Mouse (Mus musculus): ENCODE data around the gene Utp11.
"Not testable (repeated sequence)": the region's sequence is repeated elsewhere in the genome, so short reads cannot be mapped to it uniquely, and the experiment has no call there.

The Utp11 gene

DNA sequence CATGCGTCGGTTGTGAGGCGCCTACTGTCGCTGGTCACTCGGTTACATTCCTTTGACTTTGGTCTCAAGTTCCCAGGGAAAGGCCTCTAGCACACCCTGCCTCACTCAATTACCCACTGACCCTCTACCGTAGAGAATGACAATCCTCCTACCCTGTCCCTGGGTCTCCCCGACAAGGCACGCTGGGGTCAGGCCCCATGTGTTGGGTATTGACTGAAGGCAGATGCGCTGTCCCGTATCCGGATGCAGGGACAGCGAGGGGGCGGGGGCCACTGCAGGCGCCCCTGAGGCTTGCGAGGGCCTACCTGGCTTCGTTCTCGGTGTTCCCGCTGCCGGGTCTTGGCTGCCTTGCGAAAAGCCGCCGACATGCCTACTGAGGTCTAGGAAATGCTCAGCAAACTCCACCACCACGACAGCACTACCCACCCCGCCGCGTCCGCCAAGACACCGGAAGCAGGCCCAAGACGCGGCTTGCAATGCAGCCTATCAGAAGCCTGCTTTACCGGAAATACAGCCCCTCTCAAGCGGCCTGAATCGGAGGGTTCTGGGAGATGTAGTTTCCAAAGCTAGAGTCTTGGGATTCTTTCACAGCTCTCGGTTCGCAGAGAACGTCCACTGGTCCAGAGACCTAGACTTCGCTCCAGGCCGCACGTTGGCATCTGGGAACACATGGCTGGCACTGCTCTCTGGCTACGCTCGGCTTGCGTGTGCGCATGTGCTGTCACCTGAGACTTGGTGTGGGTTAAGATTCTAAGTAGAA, at the start of gene Utp11:
TSS of gene Utp11 (minus strand) at position 466 of the 760 bp plus-strand sequence.
- DNase-seq (ENCODE audit: low read depth, low spot score): peak; percentile 82

DNA sequence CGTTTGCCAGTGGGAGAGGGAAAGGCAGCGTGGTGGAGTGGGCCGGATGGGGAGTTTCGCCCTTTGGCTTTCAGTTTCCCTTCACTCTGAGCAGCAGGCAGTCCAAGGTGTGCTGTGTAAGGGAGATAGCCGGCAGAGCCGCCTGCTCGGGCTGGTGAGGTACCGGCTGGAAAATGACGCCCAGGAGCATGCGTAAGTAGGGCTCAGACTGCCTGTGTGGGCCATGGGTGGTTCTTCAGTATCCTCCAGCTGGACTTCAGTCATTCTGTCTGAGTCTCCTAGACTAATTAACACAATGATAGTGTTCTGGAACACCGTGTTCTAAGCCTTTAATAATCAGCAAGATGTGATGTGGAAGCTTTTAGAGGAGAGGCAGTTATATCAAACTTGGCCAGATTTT, 49.4 kb upstream of the Utp11 start:
- no peak for DNase-seq (ENCODE audit: low read depth, low spot score)

GRCm38 (mm10) chr4:124741376-124742343, 48.3 kb upstream of the Utp11 start, which contains the start of gene Inpp5b:
TSS of gene Inpp5b (plus strand) at chr4:124741850.
- DNase-seq (ENCODE audit: low read depth, low spot score): no peak

GRCm38 (mm10) chr4:124738783-124739182, 45.4 kb upstream of the Utp11 start:
- no peak for DNase-seq (ENCODE audit: low read depth, low spot score)

- DNase-seq (ENCODE audit: low read depth, low spot score): no peak
These were observed 44.6 kb upstream of the Utp11 start for GRCm38 (mm10) chr4:124738013-124738412.

DNA sequence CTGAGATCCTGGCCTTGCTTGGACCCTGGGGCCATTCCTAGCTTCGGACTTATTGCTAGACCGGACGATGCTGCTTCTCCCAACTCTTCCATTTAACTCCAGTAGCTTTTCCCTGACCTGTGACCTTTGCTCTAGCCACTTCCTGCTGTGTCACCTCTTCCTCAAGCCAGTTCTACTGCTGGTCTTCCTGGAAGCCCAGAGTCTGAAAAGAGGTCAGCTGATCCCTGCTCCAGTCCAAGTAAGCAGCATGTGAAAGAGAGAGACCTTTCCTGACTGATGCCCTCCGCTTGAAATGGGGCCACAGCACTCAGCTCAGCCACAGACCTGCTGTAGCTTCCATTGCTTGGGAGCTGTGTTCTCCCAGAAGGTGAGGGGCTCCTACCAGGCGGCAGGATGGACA, 44.1 kb upstream of the Utp11 start:
- DNase-seq (ENCODE audit: low read depth, low spot score): no peak

GRCm38 (mm10) chr4:124736952-124737351, 43.6 kb upstream of the Utp11 start:
- no peak for DNase-seq (ENCODE audit: low read depth, low spot score)

DNA sequence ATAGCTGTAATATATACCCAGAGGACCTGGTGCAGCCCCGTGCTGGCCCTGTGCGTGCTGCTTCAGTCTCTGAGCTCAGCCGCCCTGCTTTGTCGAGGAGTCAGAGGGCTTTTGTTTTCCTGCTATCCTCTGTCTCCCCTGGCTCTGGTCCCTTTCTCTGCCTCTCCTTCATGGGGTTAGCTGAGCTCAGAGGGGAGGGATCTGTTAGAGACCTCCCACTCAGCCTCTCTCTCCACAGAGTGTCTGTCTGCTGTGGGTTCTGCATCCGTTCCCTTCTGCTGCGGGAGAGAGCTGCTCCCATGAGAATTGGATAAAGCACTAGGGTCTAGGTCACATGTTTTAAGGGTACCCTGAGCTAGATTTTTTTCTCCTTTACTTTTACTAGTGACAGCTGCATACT, 32.7 kb upstream of the Utp11 start:
- no peak for DNase-seq (ENCODE audit: low read depth, low spot score)

GRCm38 (mm10) chr4:124719101-124719500, 25.7 kb upstream of the Utp11 start:
- DNase-seq (ENCODE audit: low read depth, low spot score): no peak

DNA sequence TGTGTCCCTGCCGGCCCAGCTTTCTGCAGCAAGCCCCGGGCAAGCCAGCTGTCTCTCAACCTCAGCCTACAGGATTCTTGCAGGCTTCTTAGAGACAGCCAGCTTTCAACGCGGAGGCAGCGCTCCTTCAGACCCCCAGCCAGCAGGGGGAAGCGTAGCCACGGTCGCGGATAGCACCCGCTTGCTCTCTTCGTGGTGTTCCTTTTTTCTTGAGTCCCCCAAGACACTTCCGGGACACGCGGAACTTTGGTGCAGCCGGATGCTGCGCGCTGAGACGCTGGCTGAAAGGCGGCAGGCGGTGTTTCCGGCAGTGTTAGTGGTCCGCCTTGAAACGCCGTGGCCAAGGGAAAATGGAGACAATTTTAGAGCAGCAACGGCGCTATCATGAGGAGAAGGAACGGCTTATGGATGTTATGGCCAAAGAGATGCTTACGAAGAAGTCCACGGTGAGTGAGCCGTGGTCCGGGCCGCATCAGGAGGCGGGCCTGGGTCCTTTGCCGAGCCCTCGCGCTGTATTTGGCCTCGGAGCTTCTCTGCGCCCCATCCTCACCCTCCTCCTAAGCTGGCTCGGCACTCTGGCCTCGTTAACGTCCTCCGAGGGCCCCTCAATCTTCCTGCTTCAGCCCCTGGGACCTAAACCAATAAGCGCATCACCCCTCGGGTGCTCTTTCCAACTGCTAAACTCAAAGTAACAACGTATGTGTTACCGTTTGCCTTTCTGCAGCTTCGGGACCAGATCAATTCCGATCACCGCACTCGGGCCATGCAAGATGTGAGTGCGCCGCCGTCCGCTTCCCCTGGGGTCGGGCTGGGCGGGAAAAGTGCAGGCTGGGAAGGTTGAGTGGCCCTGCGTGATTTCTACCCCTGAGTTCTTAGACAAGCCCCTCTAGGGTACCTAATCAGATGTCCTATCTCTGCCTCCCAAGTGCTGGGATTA, 21.4 kb upstream of the Utp11 start, which contains the start of gene Sf3a3:
TSS of gene Sf3a3 (plus strand) at position 232 of the 937 bp plus-strand sequence.
- DNase-seq (ENCODE audit: low read depth, low spot score): peak; percentile 81

- not testable (repeated sequence) for DNase-seq (ENCODE audit: low read depth, low spot score)
These were observed 20.4 kb upstream of the Utp11 start for GRCm38 (mm10) chr4:124713850-124714249.

DNA sequence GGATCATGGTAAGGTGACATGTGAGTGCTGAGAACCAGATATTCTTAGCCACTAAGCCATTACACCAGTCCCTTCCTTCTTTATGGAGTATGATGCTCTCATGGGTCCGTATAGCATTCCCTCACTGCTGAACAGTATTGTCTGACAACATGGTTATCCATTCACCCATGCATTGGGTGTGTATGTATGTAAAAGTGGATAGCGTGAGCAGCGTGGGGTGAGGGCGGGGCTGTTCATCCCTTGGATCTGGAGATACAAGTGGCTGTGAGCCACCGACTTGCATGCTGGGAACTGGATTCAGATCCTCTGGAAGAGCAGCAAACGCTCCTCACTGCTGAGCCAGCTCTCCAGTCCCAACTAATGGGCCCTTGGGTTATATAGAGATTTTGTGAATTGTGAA, 19.2 kb upstream of the Utp11 start:
- peak; percentile 61 for DNase-seq (ENCODE audit: low read depth, low spot score)

- peak; percentile 56 for DNase-seq (ENCODE audit: low read depth, low spot score)
These were observed 17.4 kb upstream of the Utp11 start for GRCm38 (mm10) chr4:124710776-124711291.

DNA sequence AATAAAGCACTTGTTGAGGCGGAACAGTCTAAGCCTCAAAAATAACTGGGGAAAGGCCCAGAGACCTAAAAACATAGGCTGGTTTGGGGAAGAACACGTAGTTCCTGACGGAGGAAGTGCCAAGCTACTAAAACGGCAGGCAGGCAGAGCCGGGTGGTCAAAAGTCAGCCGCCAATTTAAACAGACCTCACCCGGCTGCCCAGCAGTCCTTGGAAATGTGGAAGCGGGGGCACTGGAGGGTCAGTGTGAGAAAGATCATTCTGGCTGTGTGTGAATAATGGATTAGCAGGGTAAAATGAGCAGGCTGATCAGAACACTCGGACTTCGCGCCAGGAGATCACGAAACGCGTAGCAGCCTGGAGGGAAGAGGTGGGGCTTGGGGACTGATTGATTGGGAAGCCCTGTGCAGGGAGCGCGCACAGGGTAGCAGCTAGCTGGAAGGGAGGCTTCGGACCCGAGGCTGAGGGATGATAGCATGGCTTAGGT, 16.6 kb upstream of the Utp11 start:
- DNase-seq (ENCODE audit: low read depth, low spot score): no peak

DNA sequence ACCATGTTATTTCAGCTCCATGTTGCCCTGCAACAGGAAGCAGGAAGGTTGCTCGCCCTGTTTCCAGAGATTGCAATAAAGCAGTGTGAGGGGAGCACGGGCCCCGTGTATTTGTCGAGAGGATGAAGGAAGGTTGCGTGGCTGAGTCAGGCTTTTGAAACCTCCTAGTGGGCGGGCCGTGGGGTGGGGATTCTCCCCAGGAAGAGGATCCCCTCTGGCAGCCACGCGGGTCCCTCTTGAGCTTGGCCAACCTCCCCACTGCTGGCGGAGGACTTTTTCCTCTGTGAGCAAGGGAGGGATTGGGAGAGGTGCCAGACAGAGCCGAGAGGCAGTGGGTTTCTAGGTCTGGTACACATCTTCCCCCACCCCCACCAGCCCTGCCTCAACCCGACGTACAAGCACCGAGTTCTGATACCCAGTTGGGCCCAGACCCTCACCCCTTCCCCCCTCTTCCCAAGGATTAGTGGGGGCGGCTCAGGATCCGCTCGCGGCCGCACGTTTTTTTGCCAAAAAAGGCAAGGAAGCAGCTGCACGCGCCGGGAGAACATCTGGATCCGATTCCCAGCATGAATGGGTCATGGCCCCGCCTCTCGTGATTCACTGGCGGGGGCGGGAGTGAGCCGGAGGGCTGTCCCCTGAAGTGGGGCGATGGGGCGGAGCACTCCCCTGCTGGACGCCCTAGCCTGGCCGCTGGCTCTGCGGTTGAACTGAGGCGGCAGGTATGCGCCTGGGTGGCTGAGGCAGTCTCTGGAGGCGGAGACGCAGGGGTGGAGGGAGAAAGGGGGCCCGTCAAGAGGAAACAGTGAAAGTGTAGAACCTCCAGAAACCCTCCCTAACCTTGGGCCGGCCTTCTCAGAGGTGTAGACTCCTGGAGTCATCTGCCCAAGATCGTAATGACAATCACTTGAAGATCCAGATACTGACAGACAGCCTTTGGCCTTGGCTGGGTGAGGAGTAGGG, 15.4 kb upstream of the Utp11 start:
- no peak for DNase-seq (ENCODE audit: low read depth, low spot score)

- not testable (repeated sequence) for DNase-seq (ENCODE audit: low read depth, low spot score)
These were observed 14.8 kb upstream of the Utp11 start for GRCm38 (mm10) chr4:124708200-124708517.

GRCm38 (mm10) chr4:124707381-124708199, 14.2 kb upstream of the Utp11 start:
- not testable (repeated sequence) for DNase-seq (ENCODE audit: low read depth, low spot score)

GRCm38 (mm10) chr4:124705661-124706269, 12.4 kb upstream of the Utp11 start:
- no peak for DNase-seq (ENCODE audit: low read depth, low spot score)

Data from c-Kit-negative CD71-positive TER-119-positive erythroid progenitor cells, embryonic 14.5 days (primary cell).